Mouse (Mus musculus) granulocyte monocyte progenitor cell, adult 5-6 weeks (primary cell): ENCODE measurements around the gene Kdm2b. TPM values are rescaled to one million over a fixed set of nuclear protein-coding genes. Genes with fewer than 3 reads are reported as not detected.

ENCODE experiments used
- ATAC-seq: replicated peaks from 2 replicates; pipeline ENCODE4 v1.8.0; 2016; ENCODE audit warnings: mild to moderate bottlenecking, moderate TSS enrichment, inconsistent platforms; ENCODE audit not compliant: poor library complexity, severe bottlenecking
- total RNA-seq, 2 experiments: library from RNA; stranded (forward) in 1 of 2; stranded (reverse) in 1 of 2; fragments of 200-712, 200-1000 nt in 1 of 2; fragments of >200 nt in 1 of 2; fragmentation: Nextera tagmentation in 1 of 2; gene quantifications; 2 replicates each; pipeline ENCODE4 v1.2.3; 2014 to 2017

Kdm2b gene
- total RNA-seq, 2 experiments from 2014 or later: 42.8 to 58.7 TPM

- ATAC-seq: no peak
These were observed 113.0 kb downstream of the Kdm2b start for GRCm38 (mm10) chr5:122876671-122877070.

DNA sequence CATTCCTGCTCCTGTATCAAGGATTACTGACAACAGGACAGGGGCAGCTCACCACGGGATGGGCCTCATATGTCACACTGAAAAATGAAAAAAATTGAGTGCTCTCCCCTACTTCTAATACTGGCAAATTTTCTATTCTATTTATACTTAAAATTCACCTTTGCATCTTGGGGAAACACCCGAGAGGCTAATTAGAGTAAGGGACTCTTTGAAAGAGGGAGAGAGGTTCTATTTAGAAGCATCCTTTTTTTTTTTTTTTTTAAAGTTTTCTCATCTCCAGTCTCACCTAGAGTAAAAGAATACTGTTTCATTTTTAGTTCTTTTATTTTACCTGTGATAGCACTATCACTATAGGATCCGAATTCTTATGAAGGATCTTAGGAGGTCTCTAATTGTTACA, 115.3 kb downstream of the Kdm2b start:
- ATAC-seq: no peak

- no peak for ATAC-seq
These were observed 116.0 kb downstream of the Kdm2b start for GRCm38 (mm10) chr5:122873573-122873972.

- ATAC-seq: no peak
These were observed 117.0 kb downstream of the Kdm2b start for GRCm38 (mm10) chr5:122872626-122873025.

DNA sequence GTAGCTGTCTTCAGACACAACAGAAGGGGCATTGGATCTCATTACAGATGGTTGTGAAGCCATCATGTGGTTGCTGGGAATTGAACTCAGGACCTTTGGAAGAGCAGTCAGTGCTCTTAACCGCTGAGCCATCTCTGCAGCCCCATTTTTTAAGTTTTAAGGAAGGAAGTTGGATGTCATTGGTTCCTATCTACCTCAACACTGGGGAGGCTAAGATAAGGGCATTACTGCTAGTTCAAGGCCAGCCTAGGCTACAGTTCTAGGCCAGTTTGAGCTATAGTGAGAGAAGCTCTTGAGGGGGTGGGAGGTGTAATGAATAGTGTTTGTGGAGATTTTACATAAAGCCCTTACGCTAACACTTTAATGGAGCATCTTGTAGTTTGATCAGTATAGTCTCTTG, 126.6 kb downstream of the Kdm2b start:
- no peak for ATAC-seq

GRCm38 (mm10) chr5:122855858-122856257, 133.8 kb downstream of the Kdm2b start:
- no peak for ATAC-seq

- ATAC-seq: no peak
These were observed 137.0 kb downstream of the Kdm2b start for GRCm38 (mm10) chr5:122852611-122853010.

GRCm38 (mm10) chr5:122850319-122851002, 139.2 kb downstream of the Kdm2b start:
- no peak; the same call in 1 of the 2 replicates for ATAC-seq

GRCm38 (mm10) chr5:122849521-122850318, 139.9 kb downstream of the Kdm2b start, which contains the start of gene Rnf34:
Gene Rnf34 (plus strand): TSS chr5:122850048.
- ATAC-seq: peak; percentile 97

DNA sequence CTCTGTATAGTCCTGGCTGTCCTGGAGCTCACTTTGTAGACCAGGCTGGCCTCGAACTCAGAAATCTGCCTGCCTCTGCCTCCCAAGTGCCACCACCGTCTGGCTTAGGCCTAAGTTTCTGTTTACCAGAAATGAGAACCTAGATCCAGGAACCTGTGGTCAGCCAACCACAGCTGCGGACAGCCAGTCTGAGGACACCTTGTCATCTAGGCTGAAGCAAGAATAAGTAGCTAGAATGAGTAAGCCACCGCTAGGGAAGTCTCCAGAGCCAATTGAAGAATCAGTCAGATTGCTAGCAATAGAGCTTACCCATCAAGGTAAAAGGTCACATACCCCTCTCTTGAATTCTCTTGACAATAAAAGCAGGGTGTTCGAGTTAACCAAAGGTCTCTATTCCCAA, 145.8 kb downstream of the Kdm2b start:
- ATAC-seq: peak; percentile 93

GRCm38 (mm10) chr5:122841126-122841525, 148.5 kb downstream of the Kdm2b start:
- ATAC-seq: peak; percentile 63

GRCm38 (mm10) chr5:122832996-122833395, 156.6 kb downstream of the Kdm2b start:
- no peak for ATAC-seq

- ATAC-seq: peak; percentile 52; the same call in 1 of the 2 replicates
These were observed 157.1 kb downstream of the Kdm2b start for GRCm38 (mm10) chr5:122832536-122832935.

DNA sequence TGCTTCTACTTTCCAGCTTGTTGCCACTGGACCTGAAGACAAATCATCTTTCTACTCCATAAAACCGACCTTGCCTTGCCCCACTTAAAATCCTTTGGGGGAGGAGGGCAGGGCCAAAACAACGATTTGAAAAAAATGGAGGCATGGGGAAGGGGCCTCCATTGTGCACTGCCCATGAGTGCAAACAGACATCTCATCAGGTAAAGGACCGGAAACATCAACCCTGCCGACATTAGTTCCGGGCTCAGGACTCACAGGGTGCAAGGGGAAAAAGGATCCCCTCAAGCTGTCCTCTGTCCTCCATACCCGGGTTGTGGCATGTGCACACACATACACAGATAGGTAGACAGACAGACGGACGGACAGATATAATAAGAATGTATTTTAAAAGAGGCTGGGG, 164.5 kb downstream of the Kdm2b start:
- ATAC-seq: no peak

DNA sequence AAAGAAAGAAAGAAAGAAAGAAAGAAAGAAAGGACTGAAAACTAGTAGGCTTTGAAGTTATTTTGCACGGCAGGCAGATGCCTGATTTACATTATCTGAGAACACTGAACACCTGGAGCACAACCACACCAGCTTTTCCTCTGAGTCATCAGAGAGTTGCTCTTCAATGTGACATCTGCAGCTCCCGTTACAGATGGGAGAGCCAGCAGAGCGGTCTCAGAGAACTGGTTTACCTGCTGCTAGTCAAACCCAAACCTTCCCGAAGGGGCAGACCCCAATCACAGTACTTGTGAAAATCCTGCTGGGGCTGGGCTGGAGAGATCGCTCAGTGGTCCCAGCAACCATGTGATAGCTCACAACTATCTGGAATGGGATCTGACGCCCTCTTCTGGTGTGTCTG, 165.2 kb downstream of the Kdm2b start:
- no peak for ATAC-seq

DNA sequence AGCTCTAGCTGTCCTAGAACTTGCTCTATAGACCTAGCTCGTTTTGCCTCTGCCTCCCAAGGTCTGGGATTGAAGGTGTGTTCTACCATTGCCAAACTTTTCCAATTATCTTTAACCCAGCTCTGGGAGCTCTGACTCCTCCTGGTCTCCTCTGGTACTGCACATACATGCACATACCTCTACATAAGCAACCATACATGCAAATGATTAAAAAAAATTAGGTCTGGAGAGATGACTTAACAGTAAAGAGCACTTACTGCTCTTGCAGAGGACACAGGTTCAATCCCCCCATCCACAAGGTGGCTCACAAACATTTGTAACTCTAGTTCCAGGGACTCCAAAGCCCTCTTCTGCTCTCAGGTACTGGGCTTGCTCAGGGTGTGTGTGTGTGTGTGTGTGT, 165.6 kb downstream of the Kdm2b start:
- ATAC-seq: no peak

DNA sequence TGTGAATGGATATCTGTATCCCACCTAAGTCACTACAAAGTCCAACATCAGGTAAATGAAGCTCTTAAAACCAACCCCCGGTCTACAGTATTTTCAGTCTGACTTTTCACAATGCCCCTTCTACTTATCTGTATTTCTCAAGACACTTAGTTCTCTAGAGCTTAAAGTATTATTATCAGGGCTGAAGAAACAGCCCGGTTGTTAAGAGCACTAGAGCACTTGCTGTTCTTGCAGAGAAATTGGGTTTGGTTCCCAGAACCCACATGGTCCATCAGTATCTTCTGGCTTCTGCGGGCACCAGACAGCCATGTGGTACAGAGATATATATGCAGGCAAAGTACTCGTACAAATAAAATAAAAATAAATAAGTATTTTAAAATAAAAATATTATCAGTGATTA, 167.2 kb downstream of the Kdm2b start:
- no peak for ATAC-seq

DNA sequence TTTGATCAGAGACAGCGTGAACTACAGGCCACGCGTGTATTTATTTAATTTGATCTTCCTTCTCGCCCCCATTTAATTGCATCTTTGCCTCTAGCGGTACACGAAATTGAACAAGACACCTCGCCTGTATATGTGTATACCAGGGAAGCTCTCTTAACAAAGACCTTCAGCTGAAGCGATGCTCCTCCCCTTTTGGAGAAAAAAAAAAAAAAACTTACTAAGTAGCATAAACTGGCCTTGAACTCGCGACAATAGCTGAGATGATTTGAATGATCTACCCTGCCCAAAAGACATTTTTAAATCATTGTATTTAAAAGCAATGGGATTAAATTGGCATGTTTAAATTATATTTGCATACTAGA, 168.1 kb downstream of the Kdm2b start:
- peak; percentile 22 for ATAC-seq

DNA sequence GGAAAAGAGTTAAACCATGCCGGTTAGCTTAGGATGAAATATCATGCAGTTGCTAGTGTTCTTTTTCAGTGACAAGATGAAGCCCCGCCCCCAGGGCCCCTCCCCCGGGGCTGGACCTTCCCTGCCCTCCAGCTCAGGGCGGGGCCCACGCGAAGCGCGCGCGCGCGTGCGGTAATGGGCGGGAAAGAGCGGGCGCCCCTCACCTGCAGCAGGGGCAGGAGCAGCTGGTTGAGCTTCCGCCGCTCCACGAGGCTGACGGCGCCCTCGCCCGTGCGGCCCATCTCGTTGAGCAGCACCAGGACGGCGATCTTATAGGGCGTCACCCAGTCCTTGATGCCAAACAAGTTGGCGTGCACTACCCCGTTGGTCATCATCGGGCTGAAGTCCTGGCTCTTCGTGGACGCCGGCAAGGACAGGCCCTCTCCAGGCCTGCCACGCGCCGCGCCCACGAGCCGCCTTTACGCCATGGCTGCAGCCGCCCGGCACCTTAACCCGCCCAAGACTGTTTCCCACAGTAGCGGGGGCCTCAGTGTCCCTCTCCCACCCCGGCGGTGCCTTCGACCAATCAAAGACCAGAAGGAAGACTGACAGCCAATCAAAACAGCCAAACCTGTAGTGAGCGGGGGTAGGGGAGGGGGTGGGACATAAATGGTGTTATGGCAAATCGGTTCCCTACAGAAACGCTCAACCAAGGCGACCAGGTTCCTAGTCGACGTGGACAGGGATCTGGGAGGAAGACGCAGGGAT, 168.7 kb downstream of the Kdm2b start, which contains the start of gene Anapc5:
Gene Anapc5, minus strand, starts transcription at position 563 of the 747 bp plus-strand sequence.
- peak; percentile 98 for ATAC-seq
